Mouse (Mus musculus): ENCODE measurements around the gene Ncbp1. TPM values are rescaled to one million over a fixed set of nuclear protein-coding genes. Genes with fewer than 3 reads are reported as not detected.

Ncbp1 gene
- polyA plus RNA-seq, 1 experiment from 2014 or later: 65.6 TPM

DNA sequence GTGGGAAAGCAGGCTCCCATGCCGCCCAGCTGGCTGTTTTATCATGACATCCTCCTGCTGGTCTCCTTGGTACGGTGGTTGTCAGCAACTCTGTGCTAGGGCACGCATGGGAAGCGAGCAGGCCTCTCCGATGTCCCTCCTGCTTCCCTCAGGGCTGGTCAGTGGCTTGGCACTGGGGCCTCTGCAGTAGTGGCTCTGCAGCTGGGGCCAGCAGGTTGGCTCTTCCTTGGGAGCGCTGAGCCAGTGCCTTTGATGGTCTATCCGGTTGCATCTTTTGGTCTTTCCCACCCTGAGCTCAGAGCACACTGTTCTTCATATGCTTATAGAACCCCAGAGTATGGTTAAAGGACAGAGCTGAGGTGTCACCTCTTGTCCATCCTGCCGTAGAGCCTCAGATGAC lies 28.3 kb upstream of the Ncbp1 start:
- no peak overlapping the region for H3K9ac ChIP-seq
- H3K4me3 ChIP-seq (replicated peaks): no peak overlapping the region
- H3K9me3 ChIP-seq: no peaks in the 10 kb centered on the region
- H3K4me2 ChIP-seq (replicated peaks): no peak overlapping the region
- H3K4me1 ChIP-seq (replicated peaks): no peaks in the 10 kb centered on the region
- H3K36me3 ChIP-seq: peaks cover 9% of the 10 kb centered on the region; the same call in 1 of the 2 replicates
- WGBS: 93% methylated on average over 8 of the region's 8 CpGs
- H3K27ac ChIP-seq: no peak overlapping the region
- no peak for ATAC-seq
- no peaks in the 10 kb centered on the region for H3K27me3 ChIP-seq (replicated peaks)

GRCm38 (mm10) chr4:46111361-46111760 lies 27.1 kb upstream of the Ncbp1 start:
- Histone ChIP-seq H3K36me3 (peaks cover 20% of the 10 kb centered on the region), H3K4me1 (replicated peaks) (no peaks in the 10 kb centered on the region), H3K9me3 (no peaks in the 10 kb centered on the region), H3K27me3 (replicated peaks) (no peaks in the 10 kb centered on the region), H3K9ac (no peak overlapping the region), H3K27ac (no peak overlapping the region), H3K4me2 (replicated peaks) (no peak overlapping the region), H3K4me3 (replicated peaks) (no peak overlapping the region)
- ATAC-seq: no peak
- WGBS: 60% methylated on average over 3 of the region's 3 CpGs

DNA sequence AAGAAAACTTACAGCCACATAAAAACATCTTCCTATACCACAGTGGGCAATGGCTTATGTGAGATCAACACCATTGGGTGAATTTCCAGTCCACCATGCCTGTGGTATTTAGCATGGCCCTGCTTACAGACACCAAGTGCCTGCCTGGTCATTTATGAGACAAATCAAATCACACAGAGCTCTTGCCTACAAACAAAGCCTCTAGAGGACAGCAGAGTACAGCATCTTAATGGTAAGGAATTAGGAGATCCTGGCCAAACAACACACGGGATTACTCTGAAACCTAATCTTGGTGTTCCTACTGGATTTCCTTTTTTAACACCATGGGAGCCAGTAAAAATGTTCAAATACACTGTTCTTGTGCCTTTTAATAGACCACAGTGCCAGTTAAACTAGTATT lies 23.1 kb upstream of the Ncbp1 start:
- no peak for ATAC-seq
- H3K27ac ChIP-seq: no peak overlapping the region
- H3K36me3 ChIP-seq: peaks cover 51% of the 10 kb centered on the region
- 76% methylated on average over 1 of the region's 1 CpGs for WGBS
- H3K9me3 ChIP-seq: no peaks in the 10 kb centered on the region
- no peaks in the 10 kb centered on the region for H3K4me1 ChIP-seq (replicated peaks)
- no peak overlapping the region for H3K4me2 ChIP-seq (replicated peaks)
- H3K9ac ChIP-seq: no peak overlapping the region
- H3K4me3 ChIP-seq (replicated peaks): no peak overlapping the region
- no peaks in the 10 kb centered on the region for H3K27me3 ChIP-seq (replicated peaks)

DNA sequence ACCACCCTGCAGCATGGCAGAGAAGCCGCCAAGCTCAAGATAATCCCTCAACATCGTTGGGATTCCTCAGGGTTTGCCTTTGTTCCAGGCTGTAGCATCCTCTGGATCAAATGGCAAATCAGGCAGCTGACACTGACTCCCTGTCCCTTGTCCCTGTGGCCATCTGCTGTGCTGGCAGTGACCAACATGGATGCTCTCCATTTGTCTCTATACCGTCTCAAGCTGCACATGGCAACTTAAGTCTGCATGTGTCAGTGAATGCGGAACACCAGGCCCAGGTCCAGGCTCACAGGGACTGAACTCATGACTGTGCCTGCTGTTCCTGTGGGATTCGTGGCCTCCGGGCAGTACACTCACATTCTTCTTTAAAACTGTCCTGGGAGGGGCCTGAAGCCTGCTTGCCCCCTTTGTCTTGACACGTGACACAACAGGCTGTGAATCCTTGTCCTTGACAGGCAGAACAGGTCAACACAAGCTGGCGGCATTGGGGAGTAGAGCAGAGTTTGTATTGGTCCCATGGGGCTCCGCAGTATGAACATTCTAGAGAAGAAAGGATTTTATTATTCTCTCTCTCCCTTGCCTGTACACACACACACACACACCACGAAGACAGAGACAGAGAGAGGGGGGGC lies 21.8 kb upstream of the Ncbp1 start:
- peaks cover 54% of the 10 kb centered on the region for H3K36me3 ChIP-seq
- 86% methylated on average over 10 of the region's 10 CpGs for WGBS
- ATAC-seq: no peak

GRCm38 (mm10) chr4:46117536-46117935 lies 20.9 kb upstream of the Ncbp1 start:
- peaks cover 58% of the 10 kb centered on the region for H3K36me3 ChIP-seq
- no peak overlapping the region for H3K9ac ChIP-seq
- no peaks in the 10 kb centered on the region for H3K27me3 ChIP-seq (replicated peaks)
- no peak overlapping the region for H3K4me3 ChIP-seq (replicated peaks)
- ATAC-seq: no peak
- H3K27ac ChIP-seq: no peak overlapping the region
- no peak overlapping the region for H3K4me2 ChIP-seq (replicated peaks)
- no peaks in the 10 kb centered on the region for H3K4me1 ChIP-seq (replicated peaks)
- 94% methylated on average over 4 of the region's 4 CpGs for WGBS
- H3K9me3 ChIP-seq: no peaks in the 10 kb centered on the region

More for the DNA sequence above, 21.8 kb upstream of the Ncbp1 start:
- Histone ChIP-seq H3K4me3 (replicated peaks) (no peak overlapping the region), H3K4me2 (replicated peaks) (no peak overlapping the region), H3K27ac (no peak overlapping the region), H3K9me3 (no peaks in the 10 kb centered on the region), H3K27me3 (replicated peaks) (no peaks in the 10 kb centered on the region), H3K9ac (no peak overlapping the region), H3K4me1 (replicated peaks) (no peaks in the 10 kb centered on the region)

DNA sequence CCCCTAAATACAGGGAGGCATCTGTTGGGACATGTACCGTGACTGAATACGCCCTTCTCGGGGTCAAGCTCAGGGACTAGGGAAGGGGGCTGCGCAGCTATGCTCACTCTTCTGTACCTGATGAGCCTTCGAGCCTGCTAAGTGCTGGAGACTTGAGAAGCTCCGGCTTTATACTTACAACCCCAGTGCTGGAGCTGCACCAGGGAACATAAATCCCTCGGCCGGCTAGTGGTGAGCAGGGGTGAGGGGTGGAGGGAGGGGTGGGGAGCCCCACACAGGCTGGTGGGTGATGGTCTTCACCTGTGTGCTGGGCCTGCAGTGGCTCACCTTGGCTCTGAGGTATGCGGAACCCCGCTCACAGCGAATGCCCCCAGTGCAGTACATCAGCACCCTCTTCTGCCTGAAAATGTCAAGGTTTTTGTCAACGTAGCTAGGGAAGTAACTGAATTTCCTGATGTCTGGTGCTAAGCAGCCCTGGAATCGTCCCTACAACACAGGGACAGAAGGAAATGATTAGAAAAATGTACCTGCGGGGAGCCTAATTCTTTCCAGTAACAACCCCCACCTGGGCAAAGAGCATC lies 18.8 kb upstream of the Ncbp1 start:
- Histone ChIP-seq H3K27me3 (replicated peaks) (no peaks in the 10 kb centered on the region), H3K4me2 (replicated peaks) (no peak overlapping the region), H3K9ac (no peak overlapping the region), H3K36me3 (peaks cover 56% of the 10 kb centered on the region), H3K4me3 (replicated peaks) (no peak overlapping the region), H3K9me3 (no peaks in the 10 kb centered on the region), H3K4me1 (replicated peaks) (no peaks in the 10 kb centered on the region), H3K27ac (no peak overlapping the region)
- WGBS: 93% methylated on average over 14 of the region's 14 CpGs
- no peak for ATAC-seq

DNA sequence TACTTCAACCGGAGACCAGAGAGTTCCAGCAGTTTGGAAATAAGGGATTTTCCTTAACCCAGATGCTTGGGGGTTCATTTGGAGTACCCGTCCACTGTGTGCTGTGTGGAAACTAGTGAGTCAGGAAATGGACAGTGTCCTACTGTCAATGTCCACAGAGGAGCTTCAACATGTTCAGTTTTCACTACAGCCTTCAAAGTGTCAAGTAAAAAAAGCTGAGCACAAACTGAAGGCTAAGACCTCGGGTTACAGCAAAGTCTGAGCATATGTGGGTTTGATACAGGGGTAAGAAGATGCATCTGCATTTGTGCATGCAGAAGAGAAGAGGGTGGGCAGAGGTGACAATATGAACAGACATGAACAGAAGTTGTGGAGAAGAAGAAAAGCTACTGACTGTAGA lies 17.6 kb upstream of the Ncbp1 start:
- Histone ChIP-seq H3K9me3 (no peaks in the 10 kb centered on the region), H3K9ac (no peak overlapping the region), H3K4me3 (replicated peaks) (no peak overlapping the region), H3K27me3 (replicated peaks) (no peaks in the 10 kb centered on the region), H3K4me2 (replicated peaks) (no peak overlapping the region), H3K36me3 (peaks cover 55% of the 10 kb centered on the region), H3K27ac (no peak overlapping the region), H3K4me1 (replicated peaks) (no peaks in the 10 kb centered on the region)
- WGBS: 87% methylated on average over 3 of the region's 3 CpGs
- ATAC-seq: no peak

DNA sequence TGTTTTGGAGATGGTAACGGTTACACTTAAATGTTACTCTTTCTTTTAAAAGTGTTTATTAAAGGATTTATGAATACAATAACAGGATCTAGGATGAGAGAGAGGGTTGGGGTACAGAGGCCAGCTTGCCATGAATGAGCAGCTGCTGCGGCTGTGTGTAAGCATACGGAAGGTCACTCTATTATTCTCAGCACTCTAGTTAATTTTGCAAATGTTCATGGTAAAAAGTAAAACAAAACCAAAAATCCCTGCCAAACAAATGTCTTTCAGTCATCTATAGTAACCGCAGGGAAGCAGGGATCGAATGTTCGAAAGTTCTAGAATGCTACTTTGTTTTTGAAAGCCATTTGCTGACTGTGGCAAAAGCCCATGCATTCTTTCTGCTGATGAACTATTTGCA lies 15.1 kb upstream of the Ncbp1 start:
- no peaks in the 10 kb centered on the region for H3K9me3 ChIP-seq
- no peaks in the 10 kb centered on the region for H3K4me1 ChIP-seq (replicated peaks)
- H3K36me3 ChIP-seq: peaks cover 42% of the 10 kb centered on the region
- H3K4me3 ChIP-seq (replicated peaks): no peak overlapping the region
- 76% methylated on average over 6 of the region's 6 CpGs for WGBS
- no peak overlapping the region for H3K4me2 ChIP-seq (replicated peaks)
- H3K27ac ChIP-seq: no peak overlapping the region
- H3K9ac ChIP-seq: no peak overlapping the region
- no peak for ATAC-seq
- no peaks in the 10 kb centered on the region for H3K27me3 ChIP-seq (replicated peaks)

DNA sequence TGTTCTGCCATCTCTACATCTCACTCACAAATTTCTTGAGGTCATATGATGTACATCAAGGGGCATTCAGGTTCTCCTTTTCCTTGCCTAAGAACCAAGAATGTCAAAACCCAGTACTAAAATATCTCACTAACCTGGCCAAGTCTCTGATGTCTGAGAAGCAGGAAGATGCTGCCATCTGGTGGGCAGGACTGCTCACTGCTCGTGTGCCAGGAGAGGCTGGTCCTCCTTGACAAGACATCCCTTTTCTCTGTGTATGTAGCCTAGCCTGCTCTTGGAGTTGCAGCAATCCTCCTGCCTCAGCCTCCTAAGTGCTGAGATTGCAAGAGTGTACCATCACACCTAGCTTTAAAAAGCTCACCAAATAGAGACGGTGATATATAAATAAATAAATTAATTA lies 11.9 kb upstream of the Ncbp1 start:
- Histone ChIP-seq H3K4me1 (replicated peaks) (no peaks in the 10 kb centered on the region), H3K36me3 (peaks cover 34% of the 10 kb centered on the region), H3K4me2 (replicated peaks) (no peak overlapping the region), H3K9ac (no peak overlapping the region), H3K27ac (no peak overlapping the region), H3K27me3 (replicated peaks) (no peaks in the 10 kb centered on the region), H3K4me3 (replicated peaks) (no peak overlapping the region), H3K9me3 (no peaks in the 10 kb centered on the region)
- peak; percentile 34; the same call in 1 of the 2 replicates for ATAC-seq
- 40% methylated on average over 2 of the region's 2 CpGs for WGBS

- no peaks in the 10 kb centered on the region for H3K9me3 ChIP-seq
- no peak overlapping the region for H3K9ac ChIP-seq
- no peaks in the 10 kb centered on the region for H3K4me1 ChIP-seq (replicated peaks)
- no peak overlapping the region for H3K4me2 ChIP-seq (replicated peaks)
- 90% methylated on average over 8 of the region's 8 CpGs for WGBS
- H3K27ac ChIP-seq: no peak overlapping the region
- ATAC-seq: no peak
- H3K27me3 ChIP-seq (replicated peaks): no peaks in the 10 kb centered on the region
- H3K4me3 ChIP-seq (replicated peaks): no peak overlapping the region
- H3K36me3 ChIP-seq: peaks cover 38% of the 10 kb centered on the region
These were observed 9.0 kb upstream of the Ncbp1 start for GRCm38 (mm10) chr4:46129311-46130004.

- Histone ChIP-seq H3K36me3 (peaks cover 38% of the 10 kb centered on the region), H3K27ac (no peak overlapping the region)
These were observed 8.2 kb upstream of the Ncbp1 start for GRCm38 (mm10) chr4:46130221-46130620.

DNA sequence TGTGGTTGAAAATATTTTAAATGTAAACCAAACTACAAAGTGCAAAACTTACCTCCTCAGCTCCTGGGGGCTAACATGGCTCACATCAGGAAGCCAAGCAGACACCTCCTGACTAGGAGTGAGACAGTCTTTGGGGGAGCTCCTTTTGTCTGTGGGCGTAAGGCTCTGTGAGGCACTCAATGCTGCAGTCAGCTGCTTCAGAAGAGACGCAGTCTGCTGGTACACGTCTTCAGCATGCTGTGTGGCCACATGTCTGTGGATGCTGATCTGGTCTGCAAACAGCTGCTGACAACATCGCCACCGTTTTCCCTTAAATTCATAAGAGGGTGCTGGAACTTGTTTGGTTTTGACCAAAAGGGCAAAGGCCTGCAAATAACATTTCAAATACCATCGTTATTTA lies 6.6 kb upstream of the Ncbp1 start:
- Histone ChIP-seq H3K9me3 (no peaks in the 10 kb centered on the region), H3K9ac (no peak overlapping the region), H3K4me2 (replicated peaks) (no peak overlapping the region), H3K4me1 (replicated peaks) (no peaks in the 10 kb centered on the region), H3K27ac (no peak overlapping the region), H3K36me3 (peaks cover 33% of the 10 kb centered on the region), H3K4me3 (replicated peaks) (no peak overlapping the region), H3K27me3 (replicated peaks) (no peaks in the 10 kb centered on the region)
- no peak for ATAC-seq
- 81% methylated on average over 6 of the region's 6 CpGs for WGBS

More at GRCm38 (mm10) chr4:46130221-46130620, 8.2 kb upstream of the Ncbp1 start:
- no peak overlapping the region for H3K9ac ChIP-seq
- H3K4me2 ChIP-seq (replicated peaks): no peak overlapping the region
- H3K9me3 ChIP-seq: no peaks in the 10 kb centered on the region
- H3K4me3 ChIP-seq (replicated peaks): no peak overlapping the region
- no peak for ATAC-seq
- H3K4me1 ChIP-seq (replicated peaks): no peaks in the 10 kb centered on the region
- WGBS: 82% methylated on average over 3 of the region's 3 CpGs
- no peaks in the 10 kb centered on the region for H3K27me3 ChIP-seq (replicated peaks)
